Mouse (Mus musculus) limb, embryonic 13.5 days (tissue): ENCODE measurements at regions not wholly inside any gene's neighbourhood (a gene's known extent, or its start where the extent isn't known, plus 50 kb on each side); places are given as distances from the start of the nearest gene placed in this dataset.
A peak's percentile ranks its signal among the peaks of the same experiment; 100 is the strongest.

Experiments used
- ATAC-seq: fragments of 200-750 bp; cut with Nextera tagmentation; 2 replicates; pipeline ENCODE4 v1.8.0; 2017; ENCODE audit warnings: low read depth, moderate number of reproducible peaks, moderate TSS enrichment; ENCODE audit not compliant: low FRiP score
- H3K27ac ChIP-seq: fragments of 300-500 bp; sonication (generic); 2 replicates; pipeline ENCODE4 v1.5.1; 2015; ENCODE audit warnings: inconsistent platforms, mild to moderate bottlenecking, moderate library complexity
- H3K27me3 ChIP-seq: fragments of 300-500 bp; sonication (generic); 2 replicates; pipeline ENCODE4 v1.6.1; 2015; ENCODE audit warnings: mild to moderate bottlenecking, inconsistent platforms
- H3K36me3 ChIP-seq: fragments of 300-500 bp; sonication (generic); 2 replicates; pipeline ENCODE4 v1.6.1; 2015; ENCODE audit warnings: inconsistent platforms, mild to moderate bottlenecking, moderate library complexity
- H3K4me1 ChIP-seq: fragments of 300-500 bp; sonication (generic); 2 replicates; pipeline ENCODE4 v1.6.1; 2015; ENCODE audit warnings: inconsistent platforms
- H3K4me2 ChIP-seq: fragments of 300-500 bp; sonication (generic); replicated peaks from 2 replicates; pipeline ENCODE4 v1.6.1; 2015; ENCODE audit warnings: inconsistent platforms, mild to moderate bottlenecking, moderate library complexity
- H3K4me3 ChIP-seq: fragments of 300-500 bp; sonication (generic); 2 replicates; pipeline ENCODE4 v1.5.1; 2015; ENCODE audit warnings: moderate library complexity, mild to moderate bottlenecking, inconsistent platforms
- H3K9ac ChIP-seq: fragments of 300-500 bp; sonication (generic); 2 replicates; pipeline ENCODE4 v1.6.1; 2015; ENCODE audit warnings: mild to moderate bottlenecking, inconsistent platforms
- H3K9me3 ChIP-seq: fragments of 300-500 bp; sonication (generic); 2 replicates; pipeline ENCODE4 v1.6.1; 2016; ENCODE audit warnings: inconsistent platforms
- WGBS: fragments of 180-500 bp; shearing (Covaris S2); methylation state at CpG from one replicate; pipeline ENCODE4 v1.1.7; 2015; 5-methylcytosine and 5-hydroxymethylcytosine counted together

DNA sequence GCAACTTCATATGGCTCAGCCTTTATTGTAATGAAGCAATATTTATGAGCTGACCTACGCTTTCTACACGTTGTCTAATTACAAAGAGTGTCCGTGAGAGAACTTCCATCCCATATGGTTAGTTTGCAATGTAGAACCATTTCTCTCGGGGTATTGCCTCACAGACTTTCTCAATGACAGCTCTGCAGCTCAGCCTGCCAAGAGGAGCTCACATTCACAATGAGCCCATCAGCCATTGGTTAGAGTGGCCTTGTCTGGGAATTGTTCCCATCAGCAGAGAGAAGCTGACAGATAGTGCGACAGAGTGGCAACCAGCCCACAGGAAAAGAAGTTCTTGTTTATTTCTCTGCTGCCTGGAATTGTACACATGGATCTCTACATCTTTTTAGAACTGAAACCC lies 409.7 kb downstream of the Zfp704 start:
- Histone ChIP-seq H3K27ac (no peak overlapping the region), H3K36me3 (no peaks in the 10 kb centered on the region), H3K9ac (no peak overlapping the region), H3K27me3 (no peaks in the 10 kb centered on the region; the same call in 1 of the 2 replicates), H3K4me2 (no peak overlapping the region), H3K9me3 (no peaks in the 10 kb centered on the region), H3K4me3 (no peak overlapping the region), H3K4me1 (no peaks in the 10 kb centered on the region)
- no peak for ATAC-seq
- WGBS, result 77% methylated on average over 5 of the region's 5 CpGs

- Histone ChIP-seq H3K9me3 (no peaks in the 10 kb centered on the region), H3K4me1 (no peaks in the 10 kb centered on the region), H3K9ac (no peak overlapping the region), H3K36me3 (no peaks in the 10 kb centered on the region), H3K27ac (no peak overlapping the region), H3K4me2 (no peak overlapping the region), H3K4me3 (no peak overlapping the region), H3K27me3 (no peaks in the 10 kb centered on the region; the same call in 1 of the 2 replicates)
- 69% methylated on average over 9 of the region's 9 CpGs for WGBS
- ATAC-seq, result no peak
Measured at GRCm38 (mm10) chr3:9198652-9199332, 411.1 kb downstream of the Zfp704 start.

DNA sequence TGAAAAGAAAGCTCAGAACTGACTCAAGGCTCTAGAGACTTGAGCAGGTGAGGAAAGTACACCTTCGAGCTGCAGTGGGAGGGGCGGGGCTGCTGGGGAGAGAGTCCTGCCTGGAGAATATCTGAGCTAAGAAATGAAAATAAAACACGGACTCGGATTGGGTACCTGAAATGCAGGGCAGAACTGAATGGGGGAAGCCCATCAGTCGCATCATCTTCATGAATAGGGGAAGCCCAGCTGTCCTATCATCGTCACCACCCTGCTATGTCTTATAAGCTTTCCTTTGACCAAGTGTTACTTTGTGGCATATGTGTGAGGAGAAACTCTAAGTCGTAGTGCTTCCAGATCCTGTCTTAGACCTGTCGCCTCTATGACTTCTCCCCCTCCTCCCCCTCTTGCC lies 414.1 kb downstream of the Zfp704 start:
- H3K27me3 ChIP-seq, result no peaks in the 10 kb centered on the region; the same call in 1 of the 2 replicates
- 77% methylated on average over 8 of the region's 8 CpGs for WGBS
- no peaks in the 10 kb centered on the region for H3K36me3 ChIP-seq
- no peak overlapping the region for H3K27ac ChIP-seq
- H3K4me2 ChIP-seq, result no peak overlapping the region
- H3K4me3 ChIP-seq, result no peak overlapping the region
- H3K9me3 ChIP-seq, result no peaks in the 10 kb centered on the region
- no peak for ATAC-seq
- no peaks in the 10 kb centered on the region for H3K4me1 ChIP-seq
- no peak overlapping the region for H3K9ac ChIP-seq

GRCm38 (mm10) chr3:9189366-9190287 lies 420.3 kb downstream of the Zfp704 start:
- ATAC-seq, result no peak
- no peak overlapping the region for H3K27ac ChIP-seq
- H3K9ac ChIP-seq, result no peak overlapping the region
- no peaks in the 10 kb centered on the region for H3K9me3 ChIP-seq
- no peak overlapping the region for H3K4me2 ChIP-seq
- H3K4me3 ChIP-seq, result no peak overlapping the region
- WGBS, result 87% methylated on average over 15 of the region's 15 CpGs
- H3K36me3 ChIP-seq, result no peaks in the 10 kb centered on the region
- H3K27me3 ChIP-seq, result no peaks in the 10 kb centered on the region
- no peaks in the 10 kb centered on the region for H3K4me1 ChIP-seq

DNA sequence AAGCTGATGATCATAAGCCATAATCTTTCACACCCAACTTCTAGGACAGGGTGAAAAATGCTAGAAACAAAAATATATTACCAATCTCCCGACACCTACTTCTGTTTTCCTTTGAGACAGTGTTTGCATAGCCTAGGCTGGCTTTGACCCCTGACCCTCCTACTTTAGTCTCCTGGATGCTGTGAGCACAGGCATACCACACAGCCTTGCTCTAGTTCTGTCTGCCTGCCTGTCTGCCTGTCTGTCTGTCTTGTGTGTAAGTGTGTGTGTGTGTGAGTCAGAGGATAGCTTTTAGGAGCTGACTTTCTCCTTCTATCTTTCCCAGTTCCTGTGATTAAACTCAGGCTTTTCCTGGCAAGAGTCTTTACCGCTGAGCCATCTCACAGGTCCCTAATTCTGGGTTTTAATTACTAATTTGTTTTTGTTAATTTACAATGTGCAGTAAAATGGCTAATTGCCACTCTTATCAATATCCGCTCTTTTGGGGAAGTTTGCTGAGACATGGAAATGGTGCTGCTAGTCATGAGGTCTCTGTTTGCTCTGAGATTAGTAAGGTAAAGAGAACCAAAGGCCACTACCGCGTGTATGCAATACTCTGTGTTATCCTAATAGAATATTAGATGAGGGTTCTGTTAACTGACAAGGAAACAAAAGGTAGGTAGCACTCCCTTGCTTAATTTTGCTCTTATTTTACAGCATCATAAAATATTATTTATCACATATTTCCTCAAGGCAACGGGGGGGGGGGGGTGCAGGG lies 423.3 kb downstream of the Zfp704 start:
- Histone ChIP-seq H3K4me2 (no peak overlapping the region), H3K27ac (no peak overlapping the region), H3K4me1 (no peaks in the 10 kb centered on the region), H3K9ac (no peak overlapping the region), H3K27me3 (no peaks in the 10 kb centered on the region), H3K36me3 (no peaks in the 10 kb centered on the region), H3K9me3 (no peaks in the 10 kb centered on the region), H3K4me3 (no peak overlapping the region)
- no peak for ATAC-seq
- 83% methylated on average over 6 of the region's 6 CpGs for WGBS

DNA sequence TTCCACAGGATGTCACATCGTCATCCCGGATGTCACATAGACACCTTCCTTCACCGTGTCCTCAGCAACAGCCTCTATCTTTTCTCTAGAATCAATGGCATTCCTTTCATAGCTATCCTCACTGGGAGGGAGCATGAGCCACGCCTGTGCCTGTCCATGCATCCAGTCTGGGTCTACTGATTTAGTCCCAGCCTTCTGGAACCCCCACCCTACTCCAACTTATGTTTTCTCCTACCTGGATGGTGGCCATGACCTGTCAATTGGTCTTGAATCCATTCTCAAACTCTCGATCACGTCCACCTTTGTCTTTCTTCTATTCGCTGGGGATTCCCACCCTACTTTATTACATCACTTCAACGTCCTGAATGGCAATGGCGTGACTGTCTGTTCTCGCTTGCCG lies 428.3 kb downstream of the Zfp704 start:
- no peaks in the 10 kb centered on the region for H3K27me3 ChIP-seq
- H3K9me3 ChIP-seq, result no peaks in the 10 kb centered on the region
- 89% methylated on average over 11 of the region's 11 CpGs for WGBS
- no peak overlapping the region for H3K27ac ChIP-seq
- no peak for ATAC-seq
- H3K4me2 ChIP-seq, result no peak overlapping the region
- no peak overlapping the region for H3K9ac ChIP-seq
- H3K36me3 ChIP-seq, result no peaks in the 10 kb centered on the region
- H3K4me1 ChIP-seq, result peaks cover 3% of the 10 kb centered on the region; the same call in 1 of the 2 replicates
- H3K4me3 ChIP-seq, result no peak overlapping the region

DNA sequence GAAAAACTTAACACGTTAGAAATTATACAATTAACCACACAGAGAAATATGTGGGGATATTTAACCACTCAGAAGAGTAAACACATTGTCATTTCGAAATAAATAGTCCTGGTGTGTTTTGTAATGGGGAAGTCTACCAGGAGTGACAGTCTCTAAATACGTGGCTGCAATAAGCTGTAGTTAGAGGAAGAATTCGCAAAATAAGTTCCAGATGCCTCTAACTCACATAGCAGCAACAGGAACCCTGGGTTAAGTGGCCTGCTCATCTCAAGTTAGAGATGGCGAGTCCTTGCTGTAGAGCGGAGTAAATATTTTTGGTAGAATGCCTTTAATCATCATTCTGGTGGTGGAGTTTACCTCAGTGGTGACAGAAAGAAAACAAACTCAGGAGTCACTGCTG lies 430.2 kb downstream of the Zfp704 start:
- H3K27me3 ChIP-seq, result no peaks in the 10 kb centered on the region
- WGBS, result 42% methylated on average over 6 of the region's 6 CpGs
- no peaks in the 10 kb centered on the region for H3K9me3 ChIP-seq
- H3K4me3 ChIP-seq, result no peak overlapping the region
- no peak overlapping the region for H3K4me2 ChIP-seq
- no peak overlapping the region for H3K9ac ChIP-seq
- no peak for ATAC-seq
- H3K27ac ChIP-seq, result no peak overlapping the region
- H3K36me3 ChIP-seq, result no peaks in the 10 kb centered on the region
- peaks cover 3% of the 10 kb centered on the region; the same call in 1 of the 2 replicates for H3K4me1 ChIP-seq

DNA sequence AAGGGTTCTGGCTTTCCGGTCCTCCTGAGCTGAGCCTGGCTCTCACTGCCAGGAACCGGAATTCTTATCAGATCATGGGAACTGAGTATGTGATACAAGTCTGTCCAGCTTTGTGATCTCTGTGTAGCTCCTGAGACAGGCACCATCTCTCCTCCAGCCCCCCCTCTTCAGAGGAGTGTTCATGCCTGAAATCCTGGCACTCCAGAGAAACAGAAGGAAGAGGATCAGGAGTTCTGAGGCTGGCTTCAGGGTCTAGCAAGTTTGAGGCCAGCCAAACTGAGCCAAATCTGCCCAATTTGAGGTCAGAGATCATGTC lies 435.4 kb downstream of the Zfp704 start:
- Histone ChIP-seq H3K4me1 (peaks cover 19% of the 10 kb centered on the region), H3K4me3 (no peak overlapping the region), H3K4me2 (peak overlapping the region; percentile 45), H3K27me3 (no peaks in the 10 kb centered on the region), H3K9ac (no peak overlapping the region), H3K36me3 (no peaks in the 10 kb centered on the region), H3K9me3 (0 out of 2 replicates have a peak, but pooled peaks cover 3% of the 10 kb centered on the region), H3K27ac (peak overlapping the region; percentile 61; the same call in 1 of the 2 replicates)
- WGBS, result 57% methylated on average over 2 of the region's 2 CpGs
- no peak for ATAC-seq

DNA sequence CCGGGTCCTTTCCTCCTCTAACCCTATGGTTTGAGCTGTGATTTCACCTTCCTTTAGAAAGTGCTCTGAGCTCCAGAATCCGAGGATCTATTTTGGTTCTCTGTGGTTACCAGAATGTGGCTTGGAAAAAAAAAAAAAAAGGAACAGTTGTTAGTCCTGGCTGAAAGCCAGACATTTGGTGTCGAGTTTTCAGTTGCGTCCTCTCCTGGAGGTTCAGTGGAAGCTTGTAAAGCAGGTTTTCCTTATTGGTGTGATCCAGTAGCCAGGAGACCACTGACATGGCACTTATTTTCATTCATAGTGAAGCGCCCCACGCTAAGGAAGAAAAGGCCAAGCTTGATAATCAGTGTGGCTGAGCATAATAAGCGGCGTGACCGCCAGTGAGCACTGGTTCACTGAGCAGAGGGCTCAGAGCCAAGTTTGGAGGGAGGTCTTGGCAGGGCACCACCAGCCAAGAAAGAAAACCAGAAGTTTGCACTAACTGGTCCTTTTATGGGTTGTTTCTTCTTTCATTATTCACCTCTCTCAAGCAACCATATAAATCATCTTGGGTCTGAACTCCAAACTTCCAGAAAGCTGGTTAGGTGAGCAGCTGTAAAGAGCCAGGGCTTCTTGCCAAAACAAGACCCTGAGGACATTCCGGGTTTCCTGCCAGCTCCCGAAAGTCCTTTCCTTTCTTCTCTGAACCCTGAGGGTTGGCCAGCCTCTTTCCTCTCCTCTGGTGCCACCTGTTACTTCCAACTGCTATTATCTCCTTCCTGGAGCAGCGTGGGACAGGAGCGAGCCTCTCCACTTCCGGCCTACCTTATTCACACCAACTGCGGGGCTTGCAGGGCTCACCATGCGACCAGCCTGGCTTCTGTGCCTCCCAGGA lies 436.0 kb downstream of the Zfp704 start:
- H3K9ac ChIP-seq, result no peak overlapping the region
- H3K4me2 ChIP-seq, result peak overlapping the region; percentile 45
- 28% methylated on average over 16 of the region's 16 CpGs for WGBS
- H3K9me3 ChIP-seq, result 0 out of 2 replicates have a peak, but pooled peaks cover 3% of the 10 kb centered on the region
- H3K4me3 ChIP-seq, result no peak overlapping the region; the same call in 1 of the 2 replicates
- peak; percentile 92 for ATAC-seq
- H3K4me1 ChIP-seq, result peaks cover 16% of the 10 kb centered on the region
- H3K36me3 ChIP-seq, result no peaks in the 10 kb centered on the region
- no peaks in the 10 kb centered on the region for H3K27me3 ChIP-seq
- H3K27ac ChIP-seq, result peak overlapping the region; percentile 61; the same call in 1 of the 2 replicates

- Histone ChIP-seq H3K4me2 (no peak overlapping the region), H3K27ac (no peak overlapping the region), H3K27me3 (no peaks in the 10 kb centered on the region), H3K9me3 (0 out of 2 replicates have a peak, but pooled peaks cover 3% of the 10 kb centered on the region), H3K4me1 (peaks cover 16% of the 10 kb centered on the region), H3K36me3 (no peaks in the 10 kb centered on the region), H3K4me3 (no peak overlapping the region), H3K9ac (no peak overlapping the region)
- no peak for ATAC-seq
- 24% methylated on average over 1 of the region's 1 CpGs for WGBS
Measured at GRCm38 (mm10) chr3:9171970-9172369, 437.9 kb downstream of the Zfp704 start.

DNA sequence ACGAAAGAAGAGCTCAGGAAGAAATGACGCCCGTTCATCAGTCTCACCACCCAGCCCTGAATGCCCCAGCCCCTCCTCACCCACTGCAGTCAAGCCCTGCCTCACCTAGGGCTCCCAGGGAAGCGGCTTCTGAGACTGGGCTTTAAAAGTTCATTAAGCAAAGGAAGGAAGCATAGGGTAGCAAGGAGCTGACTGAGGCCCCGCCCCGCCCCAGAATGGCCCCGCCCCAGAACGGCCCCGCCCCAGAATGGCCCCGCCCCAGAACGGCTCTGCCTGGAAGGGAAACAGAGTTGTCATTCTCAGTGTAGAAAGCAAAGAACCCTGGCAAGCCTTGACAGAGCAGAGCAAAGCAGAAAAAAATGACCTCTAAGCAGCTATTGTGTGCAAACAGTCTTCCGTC lies 440.9 kb downstream of the Zfp704 start:
- 63% methylated on average over 12 of the region's 12 CpGs for WGBS
- Histone ChIP-seq H3K4me2 (no peak overlapping the region), H3K27me3 (no peaks in the 10 kb centered on the region), H3K9me3 (0 out of 2 replicates have a peak, but pooled peaks cover 3% of the 10 kb centered on the region), H3K4me3 (no peak overlapping the region), H3K9ac (no peak overlapping the region), H3K36me3 (no peaks in the 10 kb centered on the region), H3K4me1 (peaks cover 9% of the 10 kb centered on the region), H3K27ac (no peak overlapping the region)
- no peak for ATAC-seq
